Mouse (Mus musculus): ENCODE data around the gene Vmn1r223.
"Not testable (repeated sequence)": the region's sequence is repeated elsewhere in the genome, so short reads cannot be mapped to it uniquely, and the experiment has no call there.

- not testable (repeated sequence) for TF ChIP-seq CTCF, EP300 (IDR thresholded peaks at IDR 0.05; ENCODE audit: low read depth)
Measured at GRCm38 (mm10) chr13:23203885-23204284, 43.0 kb upstream of the Vmn1r223 start.
